Mouse (Mus musculus) mouse trophoblast stem cell (cell line): ENCODE results near the gene Agtr1a.

Experiments used
- in situ Hi-C, 2 experiments: fragments of 300-500 bp; cut with MseI, MboI; formaldehyde crosslinking; loops; 2 replicates in 1 of 2; 3 replicates in 1 of 2; pipeline ENCODE4 v1.15.1; 2025

Gene Agtr1a

DNA sequence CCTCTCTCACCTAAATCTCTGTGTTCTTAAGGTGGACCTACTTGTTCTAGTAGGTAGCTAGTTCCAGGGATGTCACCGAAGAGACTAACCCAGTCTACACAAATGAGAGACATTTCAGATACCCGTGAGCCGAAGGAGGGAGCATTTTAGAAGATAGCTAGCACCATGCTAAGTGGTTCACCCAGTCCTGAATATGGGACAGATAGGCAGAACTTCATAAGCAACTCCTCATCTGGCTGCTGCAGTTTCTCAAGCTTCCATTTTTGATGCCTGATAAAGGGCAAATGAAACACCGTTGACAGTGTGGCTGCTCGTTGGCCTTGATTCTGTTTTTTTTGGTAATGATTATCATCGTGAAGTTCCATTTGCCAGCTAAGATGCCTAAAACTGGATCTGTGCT lies 25.8 kb downstream of the Agtr1a start:
- in situ Hi-C loops: no loop called here

DNA sequence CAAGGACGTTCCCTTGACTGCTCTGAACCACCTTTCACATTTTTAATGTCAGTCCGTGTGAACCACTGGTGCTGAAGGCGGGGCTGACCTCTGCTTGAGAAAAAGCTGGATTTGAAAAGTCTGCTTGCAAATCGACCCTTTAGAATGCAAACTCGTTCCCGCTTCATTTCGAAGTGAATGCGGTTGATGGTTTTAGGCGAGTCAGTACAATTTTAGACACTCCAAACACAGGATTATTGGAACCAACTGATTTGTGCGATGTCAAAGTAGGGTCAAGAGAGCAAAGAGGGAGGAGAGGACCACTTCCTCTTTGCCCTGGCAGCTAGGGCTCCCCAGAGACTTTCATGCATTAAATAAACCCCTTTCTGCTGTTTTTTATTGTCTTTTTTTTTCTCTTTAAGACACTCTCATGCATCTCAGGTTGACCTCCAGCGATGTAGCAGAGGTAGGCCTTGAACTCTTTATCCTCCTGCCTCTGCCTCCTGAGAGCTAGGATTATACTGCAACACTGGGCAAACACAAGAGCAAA lies 27.9 kb downstream of the Agtr1a start:
- in situ Hi-C loops: no loop called here

DNA sequence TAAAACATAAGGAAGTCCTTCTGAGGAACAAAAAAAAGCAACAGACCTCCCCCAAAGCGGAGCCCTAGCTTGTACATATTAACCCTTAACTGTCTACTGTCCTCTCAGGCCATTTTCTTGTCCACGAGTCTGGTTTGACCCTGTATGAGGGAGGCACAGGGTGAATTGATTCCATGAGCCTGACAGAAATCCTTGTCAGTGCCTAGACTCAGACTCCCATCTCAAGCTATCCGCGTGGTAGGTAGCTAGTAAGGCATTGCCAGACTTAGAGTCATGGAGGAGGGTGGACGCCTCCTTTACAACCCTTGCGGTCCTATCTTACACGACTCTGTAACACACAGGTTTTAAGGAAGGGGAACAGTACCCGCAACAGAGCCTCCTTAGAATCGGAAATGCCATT lies 28.5 kb downstream of the Agtr1a start:
- in situ Hi-C loops: no loop called here

DNA sequence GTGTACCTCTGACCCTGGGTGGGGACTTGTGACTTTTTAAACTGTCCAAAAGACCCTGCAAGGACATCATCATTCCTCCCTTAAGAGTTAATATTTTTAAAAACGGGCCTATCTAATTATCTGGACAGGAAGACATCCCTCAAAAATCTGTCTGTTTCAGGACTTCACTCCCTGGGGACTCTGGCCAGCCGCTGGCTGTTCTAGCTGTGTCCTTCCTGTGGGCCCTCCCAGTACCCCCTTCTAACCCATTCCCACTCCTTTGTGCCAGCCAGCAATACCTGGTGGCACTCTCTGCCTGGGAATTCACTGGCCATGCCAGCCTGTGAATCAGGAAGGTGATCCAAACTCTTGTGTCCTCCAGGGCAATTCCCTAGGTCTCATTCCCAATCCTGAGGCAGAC lies 29.1 kb downstream of the Agtr1a start:
- in situ Hi-C loops: no loop called here

DNA sequence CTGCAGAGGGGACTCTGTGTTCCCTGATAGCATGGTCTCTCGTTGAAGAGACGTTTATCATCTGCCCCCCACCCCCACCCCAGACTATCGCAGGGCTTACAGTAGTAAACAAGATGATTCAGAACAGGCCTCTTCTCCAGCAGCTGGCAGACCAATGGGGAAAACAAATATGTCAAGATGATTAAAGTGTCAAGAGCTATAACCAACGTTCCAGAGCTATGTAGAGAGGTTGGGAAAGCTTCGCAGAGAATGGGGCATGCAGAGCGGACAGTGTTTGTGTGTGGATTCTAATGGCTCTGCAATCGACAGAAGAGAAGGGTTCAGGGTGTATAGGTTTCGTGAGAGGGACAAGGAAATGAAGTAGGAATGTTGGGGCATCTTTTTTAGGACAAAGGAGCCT lies 31.9 kb downstream of the Agtr1a start:
- in situ Hi-C loops: no loop called here

DNA sequence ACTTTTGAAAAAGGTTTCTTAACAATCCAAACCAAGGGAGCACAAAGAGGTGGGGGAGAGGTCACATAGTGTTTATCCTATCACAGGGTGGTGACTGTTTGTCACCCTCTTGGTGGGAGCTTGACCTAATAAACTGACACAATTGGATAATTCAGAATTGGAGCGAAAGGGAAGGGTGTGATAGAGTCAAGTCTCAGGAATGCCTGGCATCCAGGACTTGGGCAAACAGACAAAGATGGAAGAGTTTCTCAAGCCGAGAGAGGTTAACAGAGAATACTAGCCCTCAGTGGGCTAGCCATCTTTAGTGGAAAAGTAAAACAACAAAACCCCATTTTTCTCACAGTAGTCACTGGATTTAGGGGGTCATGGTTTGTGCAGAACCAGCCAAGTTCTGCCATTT lies 32.5 kb downstream of the Agtr1a start:
- in situ Hi-C loops: no loop called here

DNA sequence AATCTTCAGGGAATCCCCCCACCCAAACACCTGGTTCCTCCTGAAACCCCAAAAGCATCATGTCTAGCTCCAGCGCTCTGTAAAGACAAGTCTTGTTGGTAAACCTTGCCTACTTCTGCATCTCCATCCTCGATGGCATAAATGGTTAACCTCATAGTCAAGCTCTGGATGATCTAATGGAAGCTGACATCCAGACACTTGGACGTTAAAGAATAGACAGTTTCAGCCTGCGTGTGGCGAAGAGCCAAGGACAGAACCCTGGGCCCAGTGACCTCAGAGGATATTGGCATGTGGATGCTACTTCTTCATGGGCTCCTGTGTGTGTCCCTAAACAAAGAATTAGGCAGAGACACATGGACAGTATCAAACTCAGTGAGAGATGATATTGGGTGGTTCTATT lies 42.6 kb downstream of the Agtr1a start:
- in situ Hi-C loops: no loop called here

DNA sequence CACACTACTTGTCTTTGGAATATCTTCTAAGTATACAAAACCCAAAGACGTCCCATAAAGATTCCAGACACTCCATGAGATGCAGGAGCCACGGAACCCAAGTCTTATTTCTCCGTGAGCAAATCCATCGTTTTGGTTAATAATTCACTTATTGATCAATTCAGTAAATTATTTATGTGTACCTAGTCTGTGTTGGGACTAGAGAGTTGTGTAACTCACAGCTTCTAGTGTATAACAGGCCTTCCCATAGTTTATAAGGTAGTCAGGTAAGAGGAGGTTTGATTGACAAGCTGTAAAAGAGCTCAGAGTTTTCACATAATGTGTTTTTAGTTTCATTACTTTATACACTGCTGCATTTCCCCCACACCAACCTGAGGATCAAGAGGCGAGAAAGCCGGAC lies 48.9 kb downstream of the Agtr1a start:
- in situ Hi-C loops: no loop called here

DNA sequence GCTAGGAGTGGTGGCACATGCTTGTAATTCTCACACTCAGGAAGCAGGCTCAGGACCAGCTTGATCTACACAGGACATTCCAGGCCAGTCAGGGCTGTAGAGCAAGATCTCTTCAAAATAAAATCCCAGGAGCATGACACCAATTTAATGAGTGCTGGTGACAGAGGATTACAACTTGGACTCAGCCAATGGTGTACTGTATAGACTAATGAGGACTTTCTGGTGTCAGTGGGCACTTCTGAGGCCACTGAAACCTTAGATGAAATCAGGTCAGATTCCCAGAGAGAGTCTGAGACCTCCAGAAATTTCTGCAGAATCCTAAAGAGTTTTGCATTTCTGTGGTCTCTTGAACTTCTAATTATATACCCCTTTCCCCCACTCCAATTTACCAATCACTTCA lies 57.9 kb downstream of the Agtr1a start:
- in situ Hi-C loops: no loop called here

DNA sequence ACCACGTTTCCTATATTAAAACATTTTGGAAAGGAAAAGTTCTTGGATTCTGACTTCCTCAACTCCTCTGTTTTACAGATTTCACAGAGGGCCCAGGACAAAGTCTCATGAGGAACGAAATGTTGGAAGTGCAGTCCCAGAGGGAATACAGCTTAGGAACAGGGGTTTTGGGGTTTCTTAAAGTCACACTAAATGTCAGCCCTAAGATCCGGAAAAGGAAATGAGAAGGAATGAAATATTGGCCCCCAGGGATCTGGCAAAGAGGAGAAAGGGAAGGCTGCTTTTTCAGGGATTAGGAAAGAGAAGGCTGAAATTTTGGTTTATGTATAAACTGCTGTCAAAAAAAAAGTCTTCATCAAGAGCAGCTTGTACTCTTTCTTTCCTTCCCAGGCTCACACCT lies 60.2 kb downstream of the Agtr1a start:
- in situ Hi-C loops: no loop called here

DNA sequence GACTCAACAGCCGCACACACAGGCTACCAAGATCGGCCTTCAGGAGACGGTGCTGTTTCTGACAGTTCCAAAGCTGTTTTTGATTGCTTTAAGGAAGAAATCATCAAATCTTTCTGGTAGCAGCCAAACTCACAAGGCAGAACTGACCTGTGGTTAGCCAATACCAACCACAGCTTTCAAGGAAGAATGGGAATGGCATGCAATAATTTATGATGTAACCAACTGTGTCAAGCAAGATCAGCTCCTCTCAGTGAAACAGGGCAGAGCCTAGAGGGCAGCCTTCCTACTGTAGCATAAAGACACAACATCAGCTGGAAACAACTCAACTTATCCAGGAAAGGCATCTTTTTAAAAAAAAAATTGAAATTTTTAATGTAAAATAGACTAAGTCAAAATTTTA lies 62.6 kb downstream of the Agtr1a start:
- in situ Hi-C loops: no loop called here

DNA sequence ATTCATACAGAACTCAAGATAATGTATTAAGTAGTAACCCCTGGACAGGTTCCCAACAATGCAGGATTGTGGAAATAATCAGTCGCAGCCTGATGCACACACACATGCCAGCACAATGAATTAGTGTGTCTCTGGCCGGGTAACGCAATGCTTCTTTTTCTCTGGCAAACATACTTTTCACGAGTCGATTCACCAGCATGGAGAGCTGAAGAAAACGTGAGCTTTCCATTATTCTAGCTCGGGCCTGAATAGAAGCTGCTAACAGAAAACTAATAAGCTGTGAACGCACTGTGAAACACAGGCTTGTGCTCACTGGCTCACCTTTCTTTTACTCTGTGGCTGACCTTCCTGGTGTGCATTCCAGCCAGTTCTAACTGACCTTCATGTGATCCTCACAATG lies 64.4 kb downstream of the Agtr1a start:
- in situ Hi-C loops: no loop called here

DNA sequence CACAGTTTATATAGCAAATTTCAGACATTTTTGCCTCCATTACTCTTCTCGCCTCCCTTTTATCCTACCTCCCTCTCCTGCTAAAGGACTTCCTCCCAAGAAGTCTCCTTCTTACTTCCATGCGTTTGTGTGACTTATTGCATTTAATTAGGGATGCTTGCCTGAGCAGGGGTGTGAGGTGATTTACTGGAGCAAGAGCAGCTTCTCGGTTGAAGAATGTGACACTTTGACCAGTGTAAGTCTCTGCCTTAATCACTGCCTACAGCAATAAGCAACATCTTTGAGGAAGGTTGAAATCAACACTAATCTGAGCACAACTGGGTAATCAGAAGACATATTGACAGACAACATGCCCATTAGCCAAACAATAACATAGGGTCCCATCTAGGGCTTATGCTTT lies 67.6 kb downstream of the Agtr1a start:
- in situ Hi-C loops: no loop called here

DNA sequence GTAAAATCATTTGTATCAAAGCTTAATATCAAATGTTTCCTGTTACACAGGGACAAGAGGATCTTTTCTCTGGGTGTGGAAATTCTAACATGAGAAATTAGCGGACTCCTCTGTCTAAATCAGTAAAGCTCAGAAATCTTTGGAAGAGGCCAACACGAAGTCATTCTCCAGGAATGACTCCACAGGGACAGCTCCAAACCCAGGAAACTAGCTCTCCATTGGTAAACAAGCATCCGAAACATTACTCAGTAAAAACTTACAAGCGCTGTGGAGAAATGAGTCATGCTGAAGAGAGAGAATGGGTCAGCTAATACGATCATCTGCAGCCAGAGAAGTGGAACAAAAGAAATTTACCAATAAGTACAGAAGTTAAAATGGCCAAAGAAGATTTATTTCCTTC lies 82.4 kb downstream of the Agtr1a start:
- in situ Hi-C loops: no loop called here

DNA sequence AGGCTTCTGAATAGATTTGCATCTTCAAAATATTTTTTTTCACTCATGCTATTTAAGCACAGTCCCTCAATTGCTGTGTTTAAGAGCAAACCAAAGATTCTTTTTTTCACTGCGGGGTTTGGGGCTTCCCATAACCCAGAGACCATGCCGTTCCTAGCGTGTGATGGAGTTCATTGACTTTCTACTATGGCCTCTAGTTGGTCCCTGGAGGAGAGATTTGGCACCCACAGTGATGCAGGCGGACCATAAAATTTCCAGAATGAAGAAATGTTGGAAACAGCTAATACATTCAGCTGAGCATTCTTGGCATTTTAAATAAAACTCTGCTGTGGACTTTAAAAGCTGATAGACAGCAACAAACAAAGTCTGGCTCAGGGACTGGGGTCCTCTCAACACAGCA lies 90.8 kb downstream of the Agtr1a start:
- in situ Hi-C loops: no loop called here

DNA sequence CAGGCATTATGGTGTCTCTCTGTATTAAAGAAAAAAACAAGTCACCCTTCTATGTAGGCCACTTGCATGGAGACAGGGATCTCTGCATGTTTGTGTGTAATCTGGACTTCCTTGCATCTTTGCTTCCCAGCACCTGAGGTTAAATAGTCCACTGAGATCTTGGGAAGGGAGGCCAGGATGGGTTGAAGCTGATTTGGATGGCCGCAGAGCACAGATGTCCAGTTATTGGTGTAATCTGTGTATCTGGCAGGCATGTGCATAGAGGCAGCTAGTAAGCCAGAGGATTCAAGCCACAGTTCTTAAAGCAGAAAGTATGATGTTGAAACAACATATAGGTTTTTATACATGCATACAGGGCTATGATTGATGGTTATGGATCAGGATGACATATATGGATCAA lies 91.2 kb downstream of the Agtr1a start:
- in situ Hi-C loops: no loop called here
